Mouse (Mus musculus): ENCODE results near the gene Erbb2.

DNA sequence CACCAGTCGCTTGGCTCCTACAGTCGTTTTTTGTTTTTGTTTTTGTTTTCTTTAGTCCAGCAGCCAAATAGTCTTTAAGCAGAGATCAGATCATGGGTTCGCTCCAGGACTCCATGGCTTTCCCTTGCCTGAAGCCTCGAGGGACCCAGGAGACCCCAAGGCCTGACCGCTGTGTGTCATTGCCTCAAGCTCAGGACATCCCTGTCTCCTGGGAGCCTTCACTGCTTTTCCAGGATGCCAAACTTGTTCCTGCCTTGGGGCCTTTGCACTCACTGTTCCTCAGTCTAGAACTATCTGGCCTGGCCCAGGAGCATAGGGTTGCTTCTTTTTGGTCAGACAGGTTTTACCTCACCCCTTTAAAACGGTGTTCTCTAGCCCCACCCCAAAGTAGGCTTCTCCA is 5.6 kb upstream of the Erbb2 start:
- no peak for TF ChIP-seq CTCF (IDR thresholded peaks at IDR 0.05; ENCODE audit: low read depth, low read length)
- no peak for TF ChIP-seq POLR2A (IDR thresholded peaks at IDR 0.05; ENCODE audit: borderline replicate concordance, low read depth, low read length)

All from bone marrow macrophage, adult 2 months (primary cell).